Mouse (Mus musculus): ENCODE results near the gene Syt3.

Syt3 gene

GRCm38 (mm10) chr7:44443268-44444173, 59.6 kb downstream of the Syt3 start:
- intact Hi-C loops (cut with DNase I): no loop called here

- intact Hi-C loops (cut with DNase I): no loop called here
Measured at GRCm38 (mm10) chr7:44444886-44445527, 61.1 kb downstream of the Syt3 start.

DNA sequence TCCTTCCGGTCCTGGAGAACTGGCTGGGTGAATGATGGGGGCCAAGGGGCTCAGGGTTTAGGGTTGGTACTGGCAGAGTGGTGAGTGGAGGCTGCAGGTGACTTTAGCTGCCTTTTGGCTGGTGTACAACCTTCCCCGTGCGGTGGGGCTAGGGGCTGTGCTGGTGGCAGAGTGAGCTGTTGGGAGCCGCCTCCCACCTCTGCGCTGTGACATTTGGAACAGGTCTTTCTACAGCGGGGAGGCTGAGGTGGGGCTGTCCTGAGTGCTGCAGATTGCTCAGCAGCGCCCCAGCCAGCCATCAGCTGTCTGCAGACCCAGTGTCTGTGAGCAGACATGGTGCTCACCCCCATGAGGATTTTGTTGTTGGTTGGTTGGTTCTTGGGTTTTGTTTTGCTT, 61.6 kb downstream of the Syt3 start:
- intact Hi-C loops (cut with DNase I): no loop called here

DNA sequence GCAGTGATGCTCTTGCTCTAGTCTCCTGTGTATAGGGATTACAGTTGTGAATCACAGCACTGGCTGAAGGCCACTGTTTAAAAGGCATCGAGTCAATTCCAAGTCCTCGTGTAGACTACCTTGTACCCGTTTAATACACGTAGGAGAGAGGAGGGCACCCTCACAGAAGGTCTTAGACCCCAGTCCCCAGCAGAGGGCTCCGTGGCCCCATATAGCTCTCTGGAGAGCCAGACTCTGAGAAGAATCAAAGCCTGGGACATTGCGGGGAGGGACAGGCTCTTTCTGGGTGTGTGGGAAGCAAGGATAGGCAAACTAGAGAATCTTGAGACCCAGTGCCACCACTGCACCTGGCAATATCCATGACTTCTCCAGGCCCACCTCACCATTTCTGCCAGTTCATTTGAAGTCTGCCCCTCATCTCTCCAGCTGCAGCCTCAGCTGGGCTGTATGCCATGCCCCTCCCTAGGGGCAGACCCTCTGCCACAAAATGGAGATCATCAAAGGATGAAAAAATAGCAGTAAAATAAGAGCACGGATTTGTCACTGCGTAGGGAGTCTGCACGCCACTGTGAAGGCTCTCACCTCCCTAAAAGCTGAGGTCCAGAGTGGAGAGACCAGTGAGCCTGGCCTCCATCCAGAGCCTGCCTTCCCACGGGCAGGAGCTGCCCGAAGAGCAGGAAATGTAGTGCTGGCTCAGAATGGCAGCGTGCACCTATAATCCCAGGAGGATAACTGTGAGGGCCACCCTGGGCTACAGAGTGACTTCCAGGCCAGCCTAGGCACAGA, 62.4 kb downstream of the Syt3 start:
- intact Hi-C loops (cut with DNase I): no loop called here

All from adrenal gland (tissue).